Mouse (Mus musculus) lung, adult 2 months (tissue): Measurements from ENCODE around the gene Zfp36.

Experiments
- CTCF ChIP-seq: fragments of 200-500 bp; IDR thresholded peaks from 2 replicates; pipeline ENCODE4 v1.5.1; 2011; ENCODE audit warnings: mild to moderate bottlenecking, low read length, control low read depth; ENCODE audit not compliant: insufficient read depth
- POLR2A ChIP-seq: fragments of 200-500 bp; IDR thresholded peaks from 2 replicates; pipeline ENCODE4 v1.6.1; 2011; ENCODE audit warnings: low read depth, mild to moderate bottlenecking, control low read depth, low read length, borderline replicate concordance; ENCODE audit errors: extremely low read depth

DNA sequence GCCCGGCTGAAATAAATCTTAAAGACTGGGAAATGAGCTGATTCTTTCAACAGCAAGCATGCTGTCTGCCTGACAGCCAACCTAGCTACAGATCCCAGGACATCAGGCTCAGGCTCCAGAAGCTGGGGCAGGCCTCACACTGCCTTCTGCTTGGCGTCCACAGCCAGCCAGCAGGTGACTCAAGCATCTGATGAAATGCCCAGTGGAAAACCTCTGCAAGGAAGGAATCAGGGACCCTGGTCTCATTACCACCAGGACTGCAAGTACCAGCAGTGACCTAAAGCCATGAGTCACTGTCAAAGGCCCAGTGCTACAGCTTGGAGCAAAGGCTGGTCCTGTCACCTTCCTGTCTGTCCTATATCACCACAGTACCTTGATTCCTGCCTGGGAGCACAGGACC, 44.6 kb downstream of the Zfp36 start:
- TF ChIP-seq CTCF = no peak
- no peak for TF ChIP-seq POLR2A
